Mouse (Mus musculus) neutrophil, adult 5-6 weeks (primary cell): Measurements from ENCODE around the gene Catsper3. TPM values are rescaled to one million over a fixed set of nuclear protein-coding genes. Genes with fewer than 3 reads are reported as not detected.

ENCODE experiments used
- ATAC-seq: fragments of 151-379, 151-347 bp; 2 replicates; pipeline ENCODE4 v1.8.0; 2017; ENCODE audit warnings: mild to moderate bottlenecking, moderate TSS enrichment; ENCODE audit not compliant: insufficient number of reproducible peaks, poor library complexity, low FRiP score, severe bottlenecking; ENCODE audit errors: extremely low read depth
- total RNA-seq: library from RNA; stranded (forward); fragments of 200-1000 nt; gene quantifications from 2 replicates; pipeline ENCODE4 v1.2.3, GENCODE M21; 2017

Catsper3 gene
- total RNA-seq, result not detected in 2 replicates

GRCm38 (mm10) chr13:55784268-55784667, at the start of gene Catsper3:
Gene Catsper3 (plus strand): TSS chr13:55784568.
- ATAC-seq, result no peak

GRCm38 (mm10) chr13:55737885-55738284, 46.5 kb upstream of the Catsper3 start:
- ATAC-seq, result no peak

GRCm38 (mm10) chr13:55742306-55742705, 42.1 kb upstream of the Catsper3 start:
- no peak for ATAC-seq

- no peak for ATAC-seq
Observed at GRCm38 (mm10) chr13:55754380-55754779, 30.0 kb upstream of the Catsper3 start.

GRCm38 (mm10) chr13:55756789-55757188, 27.6 kb upstream of the Catsper3 start:
- ATAC-seq, result no peak

- ATAC-seq, result no peak
Observed at GRCm38 (mm10) chr13:55757645-55758044, 26.7 kb upstream of the Catsper3 start.

GRCm38 (mm10) chr13:55760576-55760975, 23.8 kb upstream of the Catsper3 start:
- no peak for ATAC-seq

- ATAC-seq, result no peak
Observed at GRCm38 (mm10) chr13:55761486-55761885, 22.9 kb upstream of the Catsper3 start.

GRCm38 (mm10) chr13:55774352-55774751, 10.0 kb upstream of the Catsper3 start:
- ATAC-seq, result no peak

- no peak for ATAC-seq
Observed at GRCm38 (mm10) chr13:55775056-55775455, 9.3 kb upstream of the Catsper3 start.

GRCm38 (mm10) chr13:55786120-55786519, 1.8 kb downstream of the Catsper3 start:
- no peak for ATAC-seq

GRCm38 (mm10) chr13:55801246-55801645, 16.9 kb downstream of the Catsper3 start:
- no peak for ATAC-seq

- no peak for ATAC-seq
Observed at GRCm38 (mm10) chr13:55803973-55804372, 19.6 kb downstream of the Catsper3 start.

- no peak for ATAC-seq
Observed at GRCm38 (mm10) chr13:55809041-55809623, 24.8 kb downstream of the Catsper3 start.

- no peak for ATAC-seq
Observed at GRCm38 (mm10) chr13:55809707-55810106, 25.3 kb downstream of the Catsper3 start.

GRCm38 (mm10) chr13:55810947-55811346, 26.6 kb downstream of the Catsper3 start:
- ATAC-seq, result no peak

GRCm38 (mm10) chr13:55813490-55814016, 29.2 kb downstream of the Catsper3 start:
- ATAC-seq, result no peak

GRCm38 (mm10) chr13:55814834-55815233, 30.5 kb downstream of the Catsper3 start:
- ATAC-seq, result no peak

- no peak for ATAC-seq
Observed at GRCm38 (mm10) chr13:55822499-55822898, 38.1 kb downstream of the Catsper3 start.

- no peak for ATAC-seq
Observed at GRCm38 (mm10) chr13:55824151-55824945, 40.0 kb downstream of the Catsper3 start.
